Mouse (Mus musculus): ENCODE results near the gene Trim54. TPM values are rescaled to one million over a fixed set of nuclear protein-coding genes. Genes with fewer than 3 reads are reported as not detected.
A peak's percentile ranks its signal among the peaks of the same experiment; 100 is the strongest.

The Trim54 gene
- polyA plus RNA-seq, 1 experiment from 2014 or later = not detected

- WGBS = 90% methylated on average over 1 of the region's 1 CpGs
- H3K27me3 ChIP-seq (replicated peaks; ENCODE audit: control insufficient read depth, insufficient read depth, low read length) = no peaks in the 10 kb centered on the region
Observed at GRCm38 (mm10) chr5:31164878-31165277, 48.4 kb downstream of the Trim54 start.

GRCm38 (mm10) chr5:31168630-31169029 is 52.1 kb downstream of the Trim54 start:
- Histone ChIP-seq H3K27ac (ENCODE audit: low read length) (no peak overlapping the region), H3K4me2 (ENCODE audit: low read length) (no peak overlapping the region), H3K9ac (replicated peaks; ENCODE audit: low read depth, low read length) (no peak overlapping the region), H3K27me3 (replicated peaks; ENCODE audit: control insufficient read depth, insufficient read depth, low read length) (no peaks in the 10 kb centered on the region), H3K4me3 (replicated peaks; ENCODE audit: low read length) (no peak overlapping the region), H3K9me3 (ENCODE audit: control insufficient read depth, low read length) (no peaks in the 10 kb centered on the region), H3K4me1 (replicated peaks; ENCODE audit: control insufficient read depth, insufficient read depth, low read length) (no peaks in the 10 kb centered on the region), H3K36me3 (ENCODE audit: control insufficient read depth, insufficient read depth) (peaks cover 61% of the 10 kb centered on the region)
- ATAC-seq = no peak
- 94% methylated on average over 4 of the region's 4 CpGs for WGBS

More at GRCm38 (mm10) chr5:31164878-31165277, 48.4 kb downstream of the Trim54 start:
- Histone ChIP-seq H3K4me2 (ENCODE audit: low read length) (no peak overlapping the region), H3K4me1 (replicated peaks; ENCODE audit: control insufficient read depth, insufficient read depth, low read length) (no peaks in the 10 kb centered on the region), H3K4me3 (replicated peaks; ENCODE audit: low read length) (no peak overlapping the region), H3K36me3 (ENCODE audit: control insufficient read depth, insufficient read depth) (peaks cover 48% of the 10 kb centered on the region), H3K27ac (ENCODE audit: low read length) (no peak overlapping the region), H3K9ac (replicated peaks; ENCODE audit: low read depth, low read length) (no peak overlapping the region), H3K9me3 (ENCODE audit: control insufficient read depth, low read length) (no peaks in the 10 kb centered on the region)
- no peak for ATAC-seq

- H3K4me2 ChIP-seq (ENCODE audit: low read length) = peak overlapping the region; percentile 76
- peak overlapping the region; percentile 99 for H3K27ac ChIP-seq (ENCODE audit: low read length)
- H3K4me1 ChIP-seq (replicated peaks; ENCODE audit: control insufficient read depth, insufficient read depth, low read length) = peaks cover 12% of the 10 kb centered on the region
- no peaks in the 10 kb centered on the region for H3K9me3 ChIP-seq (ENCODE audit: control insufficient read depth, low read length)
- H3K36me3 ChIP-seq (ENCODE audit: control insufficient read depth, insufficient read depth) = no peaks in the 10 kb centered on the region; the same call in 1 of the 2 replicates
- peak overlapping the region; percentile 64 for H3K4me3 ChIP-seq (replicated peaks; ENCODE audit: low read length)
- peak; percentile 60 for ATAC-seq
- under 1% methylated on average over 25 of the region's 25 CpGs for WGBS
- no peaks in the 10 kb centered on the region for H3K27me3 ChIP-seq (replicated peaks; ENCODE audit: control insufficient read depth, insufficient read depth, low read length)
- H3K9ac ChIP-seq (replicated peaks; ENCODE audit: low read depth, low read length) = peak overlapping the region; percentile 84
Observed at GRCm38 (mm10) chr5:31179301-31179765, 62.8 kb downstream of the Trim54 start.

- Histone ChIP-seq H3K27ac (ENCODE audit: low read length) (peak within 1 kb of the TSS; percentile 99), H3K4me1 (replicated peaks; ENCODE audit: control insufficient read depth, insufficient read depth, low read length) (peaks cover 12% of the 10 kb centered on the region), H3K9me3 (ENCODE audit: control insufficient read depth, low read length) (no peaks in the 10 kb centered on the region), H3K27me3 (replicated peaks; ENCODE audit: control insufficient read depth, insufficient read depth, low read length) (no peaks in the 10 kb centered on the region), H3K4me3 (replicated peaks; ENCODE audit: low read length) (peak within 1 kb of the TSS; percentile 64), H3K36me3 (ENCODE audit: control insufficient read depth, insufficient read depth) (no peaks in the 10 kb centered on the region), H3K9ac (replicated peaks; ENCODE audit: low read depth, low read length) (peak within 1 kb of the TSS; percentile 84), H3K4me2 (ENCODE audit: low read length) (peak within 1 kb of the TSS; percentile 76)
- WGBS = under 1% methylated on average over 59 of the region's 59 CpGs
- ATAC-seq = peak; percentile 99
Observed at GRCm38 (mm10) chr5:31179766-31180630, 63.5 kb downstream of the Trim54 start, which contains the start of the genes Gm29609 and Gtf3c2. Gene Gm29609 (minus strand): TSS chr5:31179911. Gene Gtf3c2 (minus strand): TSS chr5:31180144.

- no peak for ATAC-seq
- Histone ChIP-seq H3K36me3 (ENCODE audit: control insufficient read depth, insufficient read depth) (no peaks in the 10 kb centered on the region), H3K27ac (ENCODE audit: low read length) (no peak overlapping the region), H3K27me3 (replicated peaks; ENCODE audit: control insufficient read depth, insufficient read depth, low read length) (no peaks in the 10 kb centered on the region), H3K4me2 (ENCODE audit: low read length) (no peak overlapping the region), H3K4me1 (replicated peaks; ENCODE audit: control insufficient read depth, insufficient read depth, low read length) (peaks cover 12% of the 10 kb centered on the region), H3K9ac (replicated peaks; ENCODE audit: low read depth, low read length) (no peak overlapping the region), H3K4me3 (replicated peaks; ENCODE audit: low read length) (no peak overlapping the region), H3K9me3 (ENCODE audit: control insufficient read depth, low read length) (no peaks in the 10 kb centered on the region)
- 94% methylated on average over 9 of the region's 9 CpGs for WGBS
Observed at GRCm38 (mm10) chr5:31181183-31181770, 64.8 kb downstream of the Trim54 start.

- no peak overlapping the region for H3K27ac ChIP-seq (ENCODE audit: low read length)
- H3K9ac ChIP-seq (replicated peaks; ENCODE audit: low read depth, low read length) = no peak overlapping the region
- no peaks in the 10 kb centered on the region for H3K27me3 ChIP-seq (replicated peaks; ENCODE audit: control insufficient read depth, insufficient read depth, low read length)
- no peak overlapping the region for H3K4me2 ChIP-seq (ENCODE audit: low read length)
- peaks cover 8% of the 10 kb centered on the region for H3K4me1 ChIP-seq (replicated peaks; ENCODE audit: control insufficient read depth, insufficient read depth, low read length)
- H3K9me3 ChIP-seq (ENCODE audit: control insufficient read depth, low read length) = no peaks in the 10 kb centered on the region
- H3K4me3 ChIP-seq (replicated peaks; ENCODE audit: low read length) = no peak overlapping the region
- 63% methylated on average over 4 of the region's 4 CpGs for WGBS
- peaks cover 19% of the 10 kb centered on the region; the same call in 1 of the 2 replicates for H3K36me3 ChIP-seq (ENCODE audit: control insufficient read depth, insufficient read depth)
- ATAC-seq = no peak
Observed at GRCm38 (mm10) chr5:31183678-31184077, 67.2 kb downstream of the Trim54 start.

Other genes with a start within 250 kb of the Trim54 start
- 50.6 and 52.7 TPM in 2 replicates for gene Tmem214, start 248.7 kb upstream of the Trim54 start, polyA plus RNA-seq (2015; fragmentation: Nextera tagmentation; extraction: Ambion mirVana)
- 22.7 and 23.3 TPM in 2 replicates for gene Agbl5, start 228.0 kb upstream of the Trim54 start, polyA plus RNA-seq (2015; fragmentation: Nextera tagmentation; extraction: Ambion mirVana)
- gene Ost4, start 208.9 kb upstream of the Trim54 start, polyA plus RNA-seq (2015; fragmentation: Nextera tagmentation; extraction: Ambion mirVana) = 216 and 217 TPM in 2 replicates
- gene Emilin1, start 203.3 kb upstream of the Trim54 start, polyA plus RNA-seq (2015; fragmentation: Nextera tagmentation; extraction: Ambion mirVana) = 13.5 and 20.5 TPM in 2 replicates
- gene Khk, start 195.3 kb upstream of the Trim54 start, polyA plus RNA-seq (2015; fragmentation: Nextera tagmentation; extraction: Ambion mirVana) = 6.3 and 7.7 TPM in 2 replicates
- 15.8 and 29.0 TPM in 2 replicates for gene Cgref1, start 171.1 kb upstream of the Trim54 start, polyA plus RNA-seq (2015; fragmentation: Nextera tagmentation; extraction: Ambion mirVana)
- 135 and 140 TPM in 2 replicates for gene Preb, start 156.4 kb upstream of the Trim54 start, polyA plus RNA-seq (2015; fragmentation: Nextera tagmentation; extraction: Ambion mirVana)
- gene Tcf23, start 148.1 kb upstream of the Trim54 start, polyA plus RNA-seq (2015; fragmentation: Nextera tagmentation; extraction: Ambion mirVana) = not detected in 2 replicates
- 155 and 158 TPM in 2 replicates for gene Atraid, start 68.4 kb upstream of the Trim54 start, polyA plus RNA-seq (2015; fragmentation: Nextera tagmentation; extraction: Ambion mirVana)
- 15.7 and 18.2 TPM in 2 replicates for gene Slc5a6, start 67.8 kb upstream of the Trim54 start, polyA plus RNA-seq (2015; fragmentation: Nextera tagmentation; extraction: Ambion mirVana)
- gene Cad, start 61.9 kb upstream of the Trim54 start, polyA plus RNA-seq (2015; fragmentation: Nextera tagmentation; extraction: Ambion mirVana) = 19.8 and 20.1 TPM in 2 replicates
- gene Dnajc5g, start 10.4 kb upstream of the Trim54 start, polyA plus RNA-seq (2015; fragmentation: Nextera tagmentation; extraction: Ambion mirVana) = not detected in 2 replicates
- 1.6 and 1.9 TPM in 2 replicates for gene Slc30a3, start 8.5 kb upstream of the Trim54 start, polyA plus RNA-seq (2015; fragmentation: Nextera tagmentation; extraction: Ambion mirVana)
- gene Ucn, start 22.1 kb downstream of the Trim54 start, polyA plus RNA-seq (2015; fragmentation: Nextera tagmentation; extraction: Ambion mirVana) = not detected in 2 replicates
- 49.4 and 50.1 TPM in 2 replicates for gene Mpv17, start 37.5 kb downstream of the Trim54 start, polyA plus RNA-seq (2015; fragmentation: Nextera tagmentation; extraction: Ambion mirVana)
- 1.8 and 2.5 TPM in 2 replicates for gene Gm29609, start 63.2 kb downstream of the Trim54 start, polyA plus RNA-seq (2015; fragmentation: Nextera tagmentation; extraction: Ambion mirVana)
- gene Gtf3c2, start 63.4 kb downstream of the Trim54 start, polyA plus RNA-seq (2015; fragmentation: Nextera tagmentation; extraction: Ambion mirVana) = 72.1 and 79.4 TPM in 2 replicates
- gene Snx17, start 76.5 kb downstream of the Trim54 start, polyA plus RNA-seq (2015; fragmentation: Nextera tagmentation; extraction: Ambion mirVana) = 131 and 139 TPM in 2 replicates
- 91.0 and 93.4 TPM in 2 replicates for gene Eif2b4, start 76.7 kb downstream of the Trim54 start, polyA plus RNA-seq (2015; fragmentation: Nextera tagmentation; extraction: Ambion mirVana)
- gene Zfp513, start 85.6 kb downstream of the Trim54 start, polyA plus RNA-seq (2015; fragmentation: Nextera tagmentation; extraction: Ambion mirVana) = 13.0 and 14.7 TPM in 2 replicates
- 169 and 175 TPM in 2 replicates for gene Ppm1g, start 104.0 kb downstream of the Trim54 start, polyA plus RNA-seq (2015; fragmentation: Nextera tagmentation; extraction: Ambion mirVana)
- 169 and 170 TPM in 2 replicates for gene Nrbp1, start 124.2 kb downstream of the Trim54 start, polyA plus RNA-seq (2015; fragmentation: Nextera tagmentation; extraction: Ambion mirVana)
- 0.99 TPM in 1 of 2 replicates, not detected in the other for gene Gm9970, start 124.5 kb downstream of the Trim54 start, polyA plus RNA-seq (2015; fragmentation: Nextera tagmentation; extraction: Ambion mirVana)
- gene Krtcap3, start 135.0 kb downstream of the Trim54 start, polyA plus RNA-seq (2015; fragmentation: Nextera tagmentation; extraction: Ambion mirVana) = 2.4 and 3.8 TPM in 2 replicates
- 34.2 and 39.4 TPM in 2 replicates for gene Ift172, start 174.4 kb downstream of the Trim54 start, polyA plus RNA-seq (2015; fragmentation: Nextera tagmentation; extraction: Ambion mirVana)
- 81.8 and 90.6 TPM in 2 replicates for gene Fndc4, start 179.4 kb downstream of the Trim54 start, polyA plus RNA-seq (2015; fragmentation: Nextera tagmentation; extraction: Ambion mirVana)
- gene Gckr, start 180.7 kb downstream of the Trim54 start, polyA plus RNA-seq (2015; fragmentation: Nextera tagmentation; extraction: Ambion mirVana) = 0.27 TPM in 1 of 2 replicates, not detected in the other

Data from forebrain, embryonic 16.5 days (tissue).